Mouse (Mus musculus) left cerebral cortex, postnatal 25 days (tissue): ENCODE measurements at regions not wholly inside any gene's neighbourhood (a gene's known extent, or its start where the extent isn't known, plus 50 kb on each side); places are given as distances from the start of the nearest gene placed in this dataset.

Experiments
- DNase-seq, 2 experiments: peaks; one replicate each; pipeline ENCODE4 v3.0.0; 2022; ENCODE audit warnings: low spot score in 2 of 2, mixed read lengths in 1 of 2
- intact Hi-C: fragments of 180-260 bp; cut with DNase I; formaldehyde crosslinking; loops from one replicate; pipeline ENCODE4 v1.15.1; 2025

DNA sequence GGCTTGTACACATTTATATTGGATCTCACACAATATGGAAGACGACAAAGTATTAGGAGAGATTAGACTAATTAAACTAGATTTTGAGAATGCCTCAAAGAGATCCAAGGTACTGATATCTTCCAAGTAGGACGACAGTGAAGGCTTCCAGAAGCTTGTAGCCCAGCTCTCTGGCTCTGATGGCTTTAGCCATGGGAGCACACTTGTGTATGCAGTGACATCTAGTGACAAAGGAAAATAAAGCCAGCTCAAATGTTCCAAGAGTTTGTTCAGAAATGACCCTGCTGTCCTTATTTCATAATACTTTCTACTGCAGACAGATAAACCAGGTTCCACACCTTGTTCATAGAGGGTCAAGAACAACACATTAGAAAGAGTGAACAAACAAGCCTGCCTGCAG lies 524.0 kb upstream of the Btbd3 start:
- intact Hi-C loops: loop anchor here (1.0 to 5.0 kb wide), 4 partner anchors 210 to 818 kb away; partner anchors contain the start of gene Jag1
- peak; percentile 34 to 65 for DNase-seq

DNA sequence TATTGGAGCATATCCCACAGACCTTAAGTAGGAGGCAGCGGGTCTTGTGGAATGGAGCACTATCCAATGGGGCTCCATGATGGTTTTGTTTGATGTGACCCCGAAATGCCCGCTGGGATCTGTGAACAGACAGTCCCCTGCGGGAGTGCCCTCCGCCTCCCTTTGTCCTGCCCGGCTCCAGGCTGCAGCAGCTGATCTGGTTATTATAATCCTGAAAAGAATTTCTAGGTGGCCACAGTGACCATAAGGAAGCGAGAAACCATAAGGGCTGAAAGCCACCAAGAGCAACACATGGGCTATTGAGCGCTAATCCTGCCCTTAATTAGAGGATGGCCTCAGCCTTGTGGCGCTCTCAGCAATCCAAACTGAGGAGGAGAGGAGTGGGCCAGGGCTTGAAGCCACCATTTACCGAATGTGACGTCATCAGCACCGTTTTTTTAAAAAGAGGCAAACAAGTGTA lies 525.9 kb upstream of the Btbd3 start:
- no peak for DNase-seq

DNA sequence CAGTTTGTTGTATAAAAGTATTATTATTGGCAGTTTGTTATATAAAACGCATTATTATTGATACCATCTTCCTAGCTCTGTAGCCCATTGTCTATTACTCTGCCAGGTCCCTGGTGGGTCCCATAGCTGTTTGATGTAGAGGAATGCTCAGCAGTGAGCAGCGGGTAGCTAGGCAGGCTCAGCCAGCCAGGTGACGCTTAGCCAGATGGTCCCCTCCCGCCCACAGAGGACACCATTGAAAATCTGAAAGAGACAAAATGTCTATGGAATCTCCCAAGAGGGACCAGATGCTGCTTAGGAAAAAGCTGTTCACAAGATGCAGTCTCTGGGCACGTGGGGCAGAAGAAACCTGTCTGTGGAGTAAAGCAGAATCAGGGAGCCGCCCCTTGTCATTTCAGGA lies 526.5 kb upstream of the Btbd3 start:
- intact Hi-C loops: loop anchor here (5.0 kb wide), 2 partner anchors 212 to 733 kb away; no protein-coding TSS in a partner anchor

More for the DNA sequence above, 525.9 kb upstream of the Btbd3 start:
- intact Hi-C loops: loop anchor here (5.0 kb wide), 2 partner anchors 212 to 733 kb away; no protein-coding TSS in a partner anchor

DNA sequence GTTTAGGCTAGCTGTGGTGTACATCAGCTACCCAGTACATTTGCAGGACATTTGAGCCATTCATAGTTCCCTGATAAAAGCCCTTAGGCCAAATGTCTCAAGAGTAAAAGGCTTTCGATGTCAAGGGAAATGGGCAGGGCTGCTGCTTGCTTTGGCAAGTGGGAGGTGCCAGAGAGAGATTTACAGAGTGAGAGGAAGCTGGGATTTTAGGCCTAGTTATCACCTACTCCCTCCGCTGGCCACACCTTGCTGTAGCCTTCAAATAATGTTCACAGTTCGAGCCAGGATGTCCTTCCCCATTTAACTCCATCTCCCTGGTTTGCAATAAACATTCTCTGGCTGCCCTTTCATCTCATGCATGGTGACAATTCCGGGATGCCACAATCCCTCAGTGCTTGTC lies 527.2 kb upstream of the Btbd3 start:
- intact Hi-C loops: no loop called here
- no peak for DNase-seq

More for the DNA sequence above, 526.5 kb upstream of the Btbd3 start:
- peak; percentile 19 to 60 for DNase-seq

DNA sequence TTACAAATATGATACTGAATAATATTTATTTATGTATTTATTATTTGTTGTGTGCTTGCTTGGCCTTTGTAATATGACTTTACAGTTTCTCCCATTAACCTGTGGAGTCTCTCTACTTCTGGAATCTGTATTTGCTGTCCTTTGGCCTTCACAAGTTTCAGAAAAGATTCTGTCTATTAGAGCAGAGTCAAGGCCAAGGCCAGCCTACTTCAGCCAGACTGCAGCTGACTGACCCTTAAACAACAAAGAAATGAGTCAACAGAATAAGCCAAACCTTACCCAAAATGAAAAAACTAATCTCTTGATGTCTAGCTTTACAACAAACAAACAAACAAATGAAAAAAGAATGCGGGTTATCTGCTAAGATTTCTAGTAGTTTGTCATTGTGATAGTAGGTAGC lies 532.7 kb upstream of the Btbd3 start:
- intact Hi-C loops: no loop called here
- no peak for DNase-seq

DNA sequence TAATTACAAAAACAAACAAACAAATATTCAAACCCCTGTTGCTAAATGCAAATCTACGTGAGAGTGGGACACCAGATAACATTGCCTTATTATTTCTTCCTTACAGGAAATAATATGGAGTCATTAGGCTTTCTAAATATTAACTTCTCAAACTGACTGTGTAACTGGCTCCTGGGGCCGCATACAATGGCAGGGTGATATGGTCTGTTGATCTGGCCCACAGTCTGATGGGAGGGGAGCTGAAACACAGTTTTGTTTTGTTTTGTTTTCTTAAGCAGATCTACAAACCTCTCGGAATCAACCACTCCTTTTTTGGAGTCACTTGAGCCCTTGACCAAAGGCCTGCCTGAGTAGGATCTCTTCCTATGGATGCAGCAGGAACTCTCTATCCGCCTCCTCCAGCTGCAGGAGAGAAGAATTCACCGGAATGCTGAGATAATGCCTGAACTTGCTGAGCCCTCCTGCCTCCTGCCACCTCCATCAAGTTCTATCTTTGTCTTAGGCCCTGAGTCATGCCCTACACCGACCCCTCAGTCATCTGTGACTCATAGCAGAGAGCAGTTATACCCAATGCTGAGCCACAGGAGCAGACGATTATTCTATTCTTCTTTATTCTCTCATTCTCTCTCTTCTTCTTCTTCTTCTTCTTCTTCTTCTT lies 534.5 kb upstream of the Btbd3 start:
- no peak for DNase-seq
- intact Hi-C loops: no loop called here

DNA sequence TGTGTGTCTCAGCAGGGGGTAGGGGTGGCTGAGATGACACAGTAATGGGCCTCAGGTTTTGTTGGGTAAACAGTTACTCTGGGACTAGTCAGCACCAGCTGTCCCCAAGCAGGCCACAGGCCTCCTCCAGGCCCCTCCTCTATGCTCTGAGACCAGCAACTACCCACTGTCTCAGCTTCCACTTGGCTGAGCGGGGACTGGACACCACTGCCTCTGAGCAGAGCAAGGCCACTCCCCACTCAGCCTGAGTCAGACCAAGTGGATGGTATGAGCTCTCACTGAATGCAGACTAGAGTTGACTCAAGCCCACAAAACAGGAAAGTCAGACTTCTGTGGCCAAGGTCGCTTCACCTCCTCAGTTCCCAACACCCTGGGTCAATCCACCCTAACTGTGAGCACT lies 540.5 kb upstream of the Btbd3 start:
- DNase-seq: no peak
- intact Hi-C loops: no loop called here

DNA sequence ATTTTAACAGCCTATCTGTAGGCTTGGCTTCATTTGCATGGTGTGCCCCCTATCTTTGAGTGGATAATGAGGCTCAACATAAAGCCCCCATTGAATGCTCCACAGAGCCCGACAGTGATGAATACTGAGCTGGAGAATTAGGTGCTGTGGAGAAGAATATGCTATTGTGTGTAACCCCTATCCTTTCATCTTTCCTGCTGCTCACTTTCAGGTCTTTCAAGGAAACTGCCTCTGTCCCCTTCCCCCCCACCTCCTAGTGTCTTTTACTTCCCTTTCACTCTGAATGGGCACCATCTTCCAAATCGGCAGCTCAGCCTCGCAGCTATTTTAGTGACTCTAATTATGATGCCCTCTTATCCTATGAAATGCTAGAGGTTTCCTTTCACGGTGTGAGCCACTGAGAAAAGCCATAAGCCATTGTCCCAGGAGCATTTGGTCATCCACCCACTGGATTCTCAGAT lies 549.8 kb upstream of the Btbd3 start:
- intact Hi-C loops: loop anchor here (5.0 kb wide), 1 partner anchor 89 kb away; no protein-coding TSS in a partner anchor
- no peak for DNase-seq

DNA sequence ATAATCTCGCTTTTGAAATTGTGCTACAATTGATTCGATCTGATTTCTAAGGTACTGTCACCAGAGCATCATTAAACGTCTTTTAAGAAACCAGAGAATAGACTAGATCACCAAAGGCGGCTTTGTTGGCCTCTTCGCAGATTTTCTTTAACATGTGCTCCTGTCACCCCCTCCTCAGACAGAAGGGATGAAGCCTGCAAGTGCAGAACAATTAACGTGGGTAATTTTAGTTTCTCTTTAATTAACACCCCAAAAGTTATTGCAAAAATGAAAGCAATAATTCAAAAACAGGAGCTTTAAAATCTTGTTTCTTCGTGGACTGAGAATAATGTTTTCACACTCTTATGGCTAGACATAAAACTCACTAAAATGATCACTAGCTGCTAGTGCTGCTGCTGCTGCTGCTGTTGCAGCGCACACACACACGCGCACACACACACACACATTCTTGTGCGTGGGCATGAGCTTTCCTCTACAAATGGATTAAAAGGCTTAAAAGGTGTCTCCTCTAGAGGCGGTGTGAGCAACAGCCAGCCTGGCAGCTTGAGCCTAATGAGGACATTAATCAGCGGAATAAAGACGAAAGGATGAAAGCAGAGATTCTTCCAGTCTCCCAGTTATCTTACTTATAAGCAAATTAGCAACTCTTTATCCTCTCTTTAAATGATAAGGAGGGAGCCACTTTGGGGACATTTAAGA lies 550.5 kb upstream of the Btbd3 start:
- intact Hi-C loops: loop anchor here (5.0 kb wide), 1 partner anchor 89 kb away; no protein-coding TSS in a partner anchor
- peak; percentile 29 to 42 for DNase-seq

DNA sequence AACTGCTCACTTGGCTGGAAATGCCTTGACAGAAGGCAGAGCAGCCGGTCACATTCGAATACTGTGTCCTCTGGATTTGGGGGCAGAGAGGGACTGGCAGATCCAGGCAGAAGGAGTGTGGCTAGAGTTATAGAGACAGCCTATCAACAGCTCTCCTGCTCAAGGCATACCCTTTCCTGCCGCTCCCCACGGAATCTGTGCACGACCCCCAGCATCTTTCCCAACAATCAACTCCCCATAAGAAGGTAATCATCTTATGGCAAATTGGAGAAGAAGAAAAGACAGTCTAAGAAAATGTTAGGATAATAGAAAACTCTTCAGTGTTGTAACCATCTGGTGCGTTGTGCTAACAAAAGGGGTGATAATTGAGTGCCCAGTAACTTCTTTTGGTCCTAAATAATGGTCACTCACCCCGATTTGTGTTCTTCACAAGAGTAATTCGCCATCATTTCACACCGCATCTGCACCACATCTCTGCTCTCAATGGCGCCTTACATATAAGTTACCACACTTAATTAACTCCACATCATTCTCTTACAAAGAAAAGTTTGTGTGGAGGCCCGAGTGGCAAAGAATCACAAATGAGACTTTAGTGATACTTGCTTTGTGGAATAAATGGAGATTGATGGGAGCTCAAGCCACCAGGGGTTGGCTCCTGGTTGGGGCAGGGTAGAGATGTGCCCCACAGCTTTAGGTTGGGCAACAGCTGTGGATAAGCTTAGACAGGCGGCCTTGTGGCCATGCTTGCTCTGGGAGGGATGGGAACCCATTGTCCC lies 551.2 kb upstream of the Btbd3 start:
- DNase-seq: no peak
- intact Hi-C loops: loop anchor here (5.0 kb wide), 1 partner anchor 88 kb away; no protein-coding TSS in a partner anchor

DNA sequence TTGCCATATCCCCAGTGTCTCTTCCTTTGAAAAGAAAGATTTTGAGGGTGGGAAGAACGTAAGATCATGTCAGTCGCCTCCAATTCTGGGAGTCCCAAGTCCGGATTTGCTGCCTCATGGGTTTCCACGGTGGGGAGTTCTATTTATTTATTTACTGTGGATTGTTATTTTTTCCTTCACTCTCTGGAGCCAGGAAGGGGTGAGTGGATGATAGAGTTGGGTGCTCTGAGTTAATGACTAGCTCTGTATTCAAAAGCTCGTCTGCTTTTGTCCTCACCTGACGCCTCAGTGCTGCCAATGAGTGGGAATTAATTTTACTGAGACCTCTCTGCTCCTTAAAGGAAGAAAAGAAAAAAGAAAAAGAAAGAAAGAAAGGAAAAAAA lies 551.8 kb upstream of the Btbd3 start:
- no peak for DNase-seq
- intact Hi-C loops: no loop called here

DNA sequence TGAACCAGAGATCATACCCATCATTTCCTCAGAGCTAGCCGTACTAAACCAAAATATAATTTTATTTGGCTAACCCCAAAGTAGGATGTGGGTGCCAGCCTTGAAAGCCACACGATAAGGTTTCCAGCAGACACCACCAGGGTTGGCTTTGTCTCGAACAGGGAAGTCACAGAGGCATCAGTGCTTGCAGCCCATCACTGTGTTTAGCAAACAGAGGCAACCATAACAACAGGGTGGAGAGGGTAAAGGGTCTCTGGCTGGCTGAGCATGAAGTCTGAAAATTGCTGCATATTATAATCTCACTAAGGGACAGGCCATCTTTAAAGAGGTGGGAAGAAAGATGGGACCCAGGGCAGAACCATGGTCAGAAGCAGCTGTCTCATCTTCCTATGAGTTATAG lies 552.3 kb upstream of the Btbd3 start:
- intact Hi-C loops: no loop called here
- no peak for DNase-seq

DNA sequence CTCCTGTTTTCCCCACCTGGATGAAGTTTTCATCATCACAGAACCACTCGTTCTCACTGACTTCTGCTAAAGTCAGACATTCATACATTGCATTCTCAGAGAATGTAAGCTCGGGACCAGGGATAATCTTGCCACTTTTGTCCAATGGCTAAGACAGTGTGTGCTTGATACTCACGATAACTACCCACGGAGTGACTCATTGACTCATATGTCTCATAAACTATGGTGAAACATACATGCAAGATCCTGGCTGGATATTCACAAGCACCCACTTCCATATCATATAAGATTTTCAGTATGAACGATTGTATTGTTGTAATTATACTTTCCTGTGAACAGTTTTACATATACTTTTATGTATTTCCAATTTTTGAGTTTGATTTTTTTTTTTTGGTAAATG lies 560.5 kb upstream of the Btbd3 start:
- intact Hi-C loops: no loop called here

DNA sequence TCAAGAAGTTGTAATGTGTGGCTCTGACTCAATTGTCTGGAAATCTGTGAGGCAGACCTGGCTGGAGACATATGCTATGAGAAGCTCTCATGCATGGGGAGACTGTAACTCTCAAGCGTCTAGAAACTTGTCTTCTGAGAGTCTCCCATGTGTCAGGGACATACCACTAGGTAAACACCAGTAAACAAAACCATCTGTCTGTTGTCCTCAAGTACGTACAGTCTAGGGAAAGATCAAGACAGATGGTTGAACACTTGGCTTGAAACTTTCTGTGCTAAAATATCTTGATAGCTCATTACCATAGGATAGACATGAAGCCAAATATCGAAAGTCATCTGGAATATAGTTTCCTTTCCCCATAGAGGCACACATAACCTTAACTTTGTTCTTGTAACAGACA lies 562.3 kb upstream of the Btbd3 start:
- intact Hi-C loops: no loop called here

More for the DNA sequence above, 560.5 kb upstream of the Btbd3 start:
- no peak for DNase-seq

DNA sequence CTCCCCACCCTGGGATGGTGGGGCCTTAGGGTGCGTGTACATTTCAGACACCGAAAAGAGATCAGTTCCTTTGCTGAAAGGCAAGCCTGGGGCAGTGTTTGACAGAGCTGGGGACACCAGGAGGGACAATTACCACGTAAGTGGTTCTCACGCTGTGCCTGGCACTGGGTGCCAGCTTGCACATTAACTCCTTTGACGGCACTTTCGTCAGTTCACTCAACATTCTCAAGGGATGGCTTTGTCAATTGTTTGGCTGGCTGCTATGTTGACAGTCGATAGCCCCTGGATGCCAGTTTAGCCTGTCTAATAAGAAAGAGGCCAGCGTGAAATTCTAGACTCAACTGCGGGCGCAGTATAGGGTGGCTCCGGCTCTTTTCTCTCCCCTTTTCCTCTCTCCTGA lies 569.2 kb upstream of the Btbd3 start:
- intact Hi-C loops: no loop called here
- no peak for DNase-seq

More for the DNA sequence above, 562.3 kb upstream of the Btbd3 start:
- DNase-seq: no peak

DNA sequence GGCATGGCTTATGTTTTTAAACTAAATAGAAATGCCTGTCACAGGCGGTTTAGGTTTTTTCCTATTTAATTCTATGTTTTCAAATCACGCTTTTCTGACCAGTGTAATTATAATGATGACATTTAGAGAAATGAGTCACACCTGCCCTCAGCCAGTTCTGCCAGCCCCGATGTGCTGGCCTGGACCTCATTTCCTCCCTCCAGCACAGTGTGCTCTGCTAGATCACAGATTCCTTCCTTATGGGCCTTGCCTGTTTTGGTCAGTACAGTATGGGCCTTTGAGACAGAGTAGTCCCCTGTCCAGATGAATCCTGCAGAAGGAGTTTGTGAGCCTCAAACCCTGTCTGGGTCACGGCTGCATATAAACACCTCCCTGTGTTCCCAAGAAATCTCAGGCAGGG lies 569.6 kb upstream of the Btbd3 start:
- intact Hi-C loops: no loop called here
- no peak for DNase-seq

DNA sequence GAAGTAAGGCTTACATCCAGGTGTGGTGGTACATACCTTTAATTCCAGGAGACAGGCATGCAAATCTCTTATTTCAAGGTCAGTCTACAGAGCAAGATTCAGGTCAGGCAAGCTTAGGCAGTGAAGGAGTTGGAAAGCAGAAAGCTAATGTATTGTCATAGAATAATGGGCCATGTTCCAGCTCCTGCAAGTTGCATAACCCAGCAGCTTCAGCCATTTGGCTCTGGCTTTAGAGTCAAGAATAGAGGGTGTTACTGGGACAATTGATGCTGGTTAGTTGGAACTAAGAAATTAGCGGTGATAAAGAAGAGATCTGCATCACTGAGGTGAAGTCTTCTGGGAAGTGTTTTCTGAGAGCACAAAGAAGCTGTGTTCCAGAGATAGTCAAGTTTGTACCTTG lies 565.3 kb upstream of the Jag1 start:
- intact Hi-C loops: no loop called here

DNA sequence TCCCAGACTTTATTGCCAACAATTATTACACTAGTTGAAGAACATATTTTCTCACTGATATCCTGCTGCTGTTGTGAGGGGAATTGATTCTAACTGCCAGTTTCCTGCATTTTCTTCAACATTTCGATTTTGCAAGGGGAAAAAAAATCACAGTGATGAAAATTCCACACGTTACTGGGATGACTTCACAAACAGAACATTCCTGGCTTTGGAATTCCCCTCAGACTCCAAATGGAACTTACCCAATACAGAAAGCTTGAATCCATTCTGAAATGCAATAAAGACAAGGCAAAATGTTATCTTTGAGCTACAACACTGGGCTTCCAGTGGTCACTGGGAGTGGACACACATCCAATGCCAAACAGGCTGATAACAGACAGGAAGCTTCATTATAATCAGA lies 546.7 kb upstream of the Jag1 start:
- no peak for DNase-seq
- intact Hi-C loops: no loop called here

More for the DNA sequence above, 565.3 kb upstream of the Jag1 start:
- DNase-seq: no peak

DNA sequence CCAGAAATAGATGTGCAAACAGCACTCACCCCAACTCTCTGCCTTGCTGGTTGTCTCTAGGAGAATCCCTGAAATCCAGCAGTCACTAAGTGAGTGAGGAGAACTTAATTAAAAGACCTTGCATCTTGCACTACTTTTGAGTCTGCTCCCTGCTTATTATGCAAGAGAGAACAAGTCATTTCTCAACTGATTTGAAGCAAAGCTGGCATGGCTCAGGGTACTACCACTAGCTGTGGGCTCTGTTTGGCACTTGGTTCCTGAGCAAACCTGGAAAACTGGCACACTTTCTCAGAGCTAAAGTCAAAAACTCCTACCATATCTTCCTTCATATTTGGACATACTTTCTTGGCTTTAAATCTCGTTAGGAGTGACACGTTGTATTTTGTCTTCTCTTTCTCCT lies 545.8 kb upstream of the Jag1 start:
- peak in 1 of 2 experiments; percentile 42 for DNase-seq
- intact Hi-C loops: no loop called here

DNA sequence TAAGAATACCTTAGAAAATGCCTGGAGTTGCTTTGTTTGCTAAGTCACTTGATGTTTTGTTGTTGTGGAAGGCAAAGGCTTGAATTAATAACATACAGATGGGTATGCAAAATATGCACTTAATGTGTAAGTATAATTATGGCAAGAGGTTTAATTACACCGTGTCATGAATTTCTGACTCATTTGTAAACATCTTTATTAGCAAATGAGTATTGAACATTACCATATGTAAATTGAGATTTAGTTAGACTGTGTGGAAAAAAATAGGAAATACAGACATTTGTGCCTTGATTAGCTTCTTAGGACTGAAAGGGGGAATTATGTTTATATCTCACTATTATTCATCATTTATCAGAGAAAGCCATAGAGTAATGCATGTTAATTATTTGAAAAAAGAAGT lies 544.0 kb upstream of the Jag1 start:
- intact Hi-C loops: no loop called here
- no peak for DNase-seq
